Mouse (Mus musculus) lung, postnatal 36 days (tissue): Measurements from ENCODE around the gene Metap2.

ENCODE experiments used
- DNase-seq: peaks from one replicate; pipeline ENCODE4 v3.0.0; 2022; ENCODE audit warnings: mixed read lengths

Gene Metap2

GRCm38 (mm10) chr10:93897043-93897646 lies at the start of gene Metap2:
Gene Metap2, minus strand, starts transcription at chr10:93897093.
- no peak for DNase-seq

GRCm38 (mm10) chr10:93945843-93946499 lies 49.1 kb upstream of the Metap2 start:
- no peak for DNase-seq

GRCm38 (mm10) chr10:93945364-93945763 lies 48.5 kb upstream of the Metap2 start:
- DNase-seq = peak; percentile 53

- no peak for DNase-seq
These were observed 47.3 kb upstream of the Metap2 start for GRCm38 (mm10) chr10:93944241-93944640.

- DNase-seq = no peak
These were observed 43.4 kb upstream of the Metap2 start for GRCm38 (mm10) chr10:93940279-93940678.

GRCm38 (mm10) chr10:93939676-93940075 lies 42.8 kb upstream of the Metap2 start:
- no peak for DNase-seq

- DNase-seq = no peak
These were observed 42.0 kb upstream of the Metap2 start for GRCm38 (mm10) chr10:93938844-93939271.

- peak; percentile 58 for DNase-seq
These were observed 37.1 kb upstream of the Metap2 start for GRCm38 (mm10) chr10:93933980-93934379.

- DNase-seq = no peak
These were observed 36.0 kb upstream of the Metap2 start for GRCm38 (mm10) chr10:93932861-93933260.

GRCm38 (mm10) chr10:93932020-93932419 lies 35.1 kb upstream of the Metap2 start:
- no peak for DNase-seq

GRCm38 (mm10) chr10:93931431-93931830 lies 34.5 kb upstream of the Metap2 start:
- no peak for DNase-seq

GRCm38 (mm10) chr10:93930236-93930824 lies 33.4 kb upstream of the Metap2 start:
- DNase-seq = no peak

- no peak for DNase-seq
These were observed 27.8 kb upstream of the Metap2 start for GRCm38 (mm10) chr10:93924666-93925065.

- no peak for DNase-seq
These were observed 24.3 kb upstream of the Metap2 start for GRCm38 (mm10) chr10:93921160-93921559.

GRCm38 (mm10) chr10:93919227-93919626 lies 22.3 kb upstream of the Metap2 start:
- DNase-seq = peak; percentile 51

GRCm38 (mm10) chr10:93918701-93919100 lies 21.8 kb upstream of the Metap2 start:
- peak; percentile 85 for DNase-seq

GRCm38 (mm10) chr10:93918087-93918486 lies 21.2 kb upstream of the Metap2 start:
- no peak for DNase-seq

GRCm38 (mm10) chr10:93916778-93917177 lies 19.9 kb upstream of the Metap2 start:
- DNase-seq = no peak

GRCm38 (mm10) chr10:93915531-93916275 lies 18.8 kb upstream of the Metap2 start:
- DNase-seq = no peak

- DNase-seq = no peak
These were observed 16.6 kb upstream of the Metap2 start for GRCm38 (mm10) chr10:93913525-93913924.

- no peak for DNase-seq
These were observed 16.0 kb upstream of the Metap2 start for GRCm38 (mm10) chr10:93912917-93913316.

- no peak for DNase-seq
These were observed 15.4 kb upstream of the Metap2 start for GRCm38 (mm10) chr10:93912136-93912855.

- DNase-seq = no peak
These were observed 14.4 kb upstream of the Metap2 start for GRCm38 (mm10) chr10:93911326-93911725.
